12 mouse cellular contexts compared by ENCODE assay signal in genomic region chr5:38611118-38611517, GRCm38 (mm10). TPM values are rescaled to one million over a fixed set of nuclear protein-coding genes. Genes with fewer than 3 reads are reported as not detected.
DNase-seq lines count a peak whose midpoint lies in the region; ATAC-seq lines count a peak whose summit lies in the region.
"Had no signal": no experiment of that assay in that cellular context is flagged by ENCODE, and none has a peak within 500 bp of the region (broad histone marks: within the 10 kb centered on the region; RNA-seq: fewer than 3 reads in every experiment).

No protein-coding gene starts in this region.

- ATAC-seq in megakaryocyte, adult 5-6 weeks (ENCODE audit: poor library complexity, severe bottlenecking): 0 out of 2 replicates have a peak, but pooled peaks have one; percentile 27

- peak; percentile 44 to 46 for DNase-seq in cerebellum, postnatal 10 days
- DNase-seq in cerebellum, adult 8-10 months: no peak
- DNase-seq in lung, postnatal 10 days: peak; percentile 15
- DNase-seq in lung, postnatal 4 days: no peak
- peak; percentile 38 for DNase-seq in adrenal gland, postnatal 14 days
- DNase-seq in kidney, postnatal 36 days: no peak
- DNase-seq in ovary, adult 18-20 months (ENCODE audit: low spot score): no peak
- DNase-seq: cerebellum, adult 9-10 months; embryo, embryonic 11 days; gastrocnemius, postnatal 36 days; right cerebral cortex, postnatal 14 days had no signal

RNA-seq across cellular contexts. Expression of gene Wdr1, which starts 48.1 kb away (rescaled TPM):
- total RNA-seq in adrenal gland, postnatal 14 days (2021): 122 and 146 TPM in 2 replicates
- 236 and 293 TPM in 2 replicates for total RNA-seq in megakaryocyte, adult 5-6 weeks (2015)
- 418 and 442 TPM in 2 replicates for total RNA-seq in megakaryocyte, adult 5-6 weeks (2017)

Comparison
In these comparisons a context has a peak if more than half of its experiments do, and no peak if none do; other contexts are left out.
1. DNase-seq: peak in cerebellum, postnatal 10 days (2 of 2), lung, postnatal 10 days (single experiment) and adrenal gland, postnatal 14 days (single experiment); none in cerebellum, adult 8-10 months (single experiment), lung, postnatal 4 days (0 of 2), kidney, postnatal 36 days (0 of 2) and ovary, adult 18-20 months (single experiment).